Mouse (Mus musculus) forebrain, embryonic 12.5 days (tissue): ENCODE measurements around the gene Ccdc141. TPM values are rescaled to one million over a fixed set of nuclear protein-coding genes. Genes with fewer than 3 reads are reported as not detected.

Experiments
- ATAC-seq: fragments of 200-750 bp; cut with Nextera tagmentation; 2 replicates; pipeline ENCODE4 v1.8.0; 2017; ENCODE audit warnings: moderate TSS enrichment; ENCODE audit not compliant: low FRiP score
- H3K27ac ChIP-seq: fragments of 300-500 bp; sonication (generic); 2 replicates; pipeline ENCODE4 v1.5.1; 2016; ENCODE audit warnings: mild to moderate bottlenecking
- H3K27me3 ChIP-seq: fragments of 300-500 bp; sonication (generic); 2 replicates; pipeline ENCODE4 v1.6.1; 2016; ENCODE audit warnings: mild to moderate bottlenecking
- H3K36me3 ChIP-seq: fragments of 300-500 bp; sonication (generic); replicated peaks from 2 replicates; pipeline ENCODE4 v1.6.1; 2016; ENCODE audit warnings: mild to moderate bottlenecking
- H3K4me1 ChIP-seq: fragments of 300-500 bp; sonication (generic); 2 replicates; pipeline ENCODE4 v1.6.1; 2016
- H3K4me2 ChIP-seq: fragments of 300-500 bp; sonication (generic); 2 replicates; pipeline ENCODE4 v1.6.1; 2016; ENCODE audit warnings: mild to moderate bottlenecking, moderate library complexity
- H3K4me3 ChIP-seq: fragments of 300-500 bp; sonication (generic); replicated peaks from 2 replicates; pipeline ENCODE4 v1.5.1; 2016; ENCODE audit warnings: mild to moderate bottlenecking
- H3K9ac ChIP-seq: fragments of 300-500 bp; sonication (generic); 2 replicates; pipeline ENCODE4 v1.6.1; 2016; ENCODE audit warnings: mild to moderate bottlenecking
- H3K9me3 ChIP-seq: fragments of 300-500 bp; sonication (generic); 2 replicates; pipeline ENCODE4 v1.6.1; 2016
- WGBS: fragments of 180-500 bp; shearing (Covaris S2); methylation state at CpG from one replicate; pipeline ENCODE4 v1.1.7; 2016; 5-methylcytosine and 5-hydroxymethylcytosine counted together
- polyA plus RNA-seq: library from polyadenylated mRNA; unstranded; fragments of >200 nt; fragmentation: Nextera tagmentation; extraction: Ambion mirVana; gene quantifications from 2 replicates; pipeline ENCODE4 v1.2.1, GENCODE M21; 2016

Gene Ccdc141
- polyA plus RNA-seq, 1 experiment from 2014 or later = 3.6 TPM

DNA sequence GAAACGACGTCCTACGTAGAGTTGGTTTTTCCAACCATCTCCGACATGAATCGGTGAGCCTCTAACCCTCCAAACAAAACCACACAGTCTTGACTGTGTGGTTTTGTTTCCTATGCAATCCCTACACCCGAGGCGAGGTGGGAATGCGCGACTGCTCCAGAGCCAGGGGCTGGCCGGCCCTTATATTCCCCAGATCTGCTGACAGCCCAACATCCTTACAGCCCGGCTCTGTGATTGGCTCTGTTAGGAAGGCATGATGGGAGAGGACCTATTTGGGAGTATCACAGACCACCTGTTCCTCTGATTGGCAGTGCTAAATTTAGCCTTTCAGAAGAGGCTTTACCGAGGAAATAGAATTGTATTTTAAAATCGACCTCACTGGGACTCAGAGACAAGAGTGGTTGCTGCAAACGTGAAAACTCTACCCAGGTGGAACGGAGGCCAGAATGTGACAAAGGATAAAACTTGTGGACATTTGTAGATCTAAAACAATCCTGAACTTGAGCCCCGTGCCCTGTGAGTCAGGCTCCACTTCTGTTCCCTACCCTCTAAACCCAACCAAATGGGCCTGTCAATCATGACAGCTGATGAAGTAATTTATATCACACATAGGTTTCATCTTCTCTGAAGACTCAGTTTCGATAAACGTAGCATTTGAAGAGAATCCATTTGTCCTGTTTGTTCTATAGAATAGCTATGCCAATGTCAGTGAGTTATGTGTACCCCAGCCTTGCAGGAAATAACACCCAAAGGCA lies 187.9 kb downstream of the Ccdc141 start, which contains the start of gene Ttn:
Gene Ttn (minus strand): TSS at position 157 of the 755 bp plus-strand sequence.
- Histone ChIP-seq H3K36me3 (no peaks in the 10 kb centered on the region), H3K4me1 (no peaks in the 10 kb centered on the region), H3K9ac (no peak within 1 kb of the TSS), H3K4me3 (no peak within 1 kb of the TSS), H3K4me2 (no peak within 1 kb of the TSS), H3K9me3 (no peaks in the 10 kb centered on the region), H3K27me3 (no peaks in the 10 kb centered on the region), H3K27ac (no peak within 1 kb of the TSS)
- WGBS = 83% methylated on average over 18 of the region's 18 CpGs
- no peak for ATAC-seq

DNA sequence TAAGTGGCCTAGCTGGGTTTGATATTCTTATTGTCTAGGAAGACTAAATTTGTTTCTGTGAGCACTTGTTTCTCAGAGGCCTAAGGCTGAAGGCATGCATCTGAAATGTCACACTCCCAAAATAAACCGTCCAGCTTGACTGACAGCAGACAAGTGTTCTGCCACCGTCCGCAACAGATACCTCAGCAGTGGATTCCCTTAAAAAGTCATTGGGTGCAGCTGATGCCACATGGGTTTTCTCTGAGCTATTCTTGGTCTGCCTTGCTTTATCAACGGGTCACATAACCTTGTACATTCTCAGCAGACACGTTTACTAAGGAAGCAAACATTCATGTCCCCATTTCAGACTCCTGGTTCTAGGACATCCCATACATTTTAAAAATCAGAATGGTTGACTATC lies 188.7 kb downstream of the Ccdc141 start:
- H3K27me3 ChIP-seq = no peaks in the 10 kb centered on the region
- no peaks in the 10 kb centered on the region for H3K9me3 ChIP-seq
- ATAC-seq = no peak
- H3K9ac ChIP-seq = no peak overlapping the region
- no peak overlapping the region for H3K27ac ChIP-seq
- H3K4me3 ChIP-seq = no peak overlapping the region
- WGBS = 76% methylated on average over 5 of the region's 5 CpGs
- no peaks in the 10 kb centered on the region for H3K36me3 ChIP-seq
- no peaks in the 10 kb centered on the region for H3K4me1 ChIP-seq
- H3K4me2 ChIP-seq = no peak overlapping the region

DNA sequence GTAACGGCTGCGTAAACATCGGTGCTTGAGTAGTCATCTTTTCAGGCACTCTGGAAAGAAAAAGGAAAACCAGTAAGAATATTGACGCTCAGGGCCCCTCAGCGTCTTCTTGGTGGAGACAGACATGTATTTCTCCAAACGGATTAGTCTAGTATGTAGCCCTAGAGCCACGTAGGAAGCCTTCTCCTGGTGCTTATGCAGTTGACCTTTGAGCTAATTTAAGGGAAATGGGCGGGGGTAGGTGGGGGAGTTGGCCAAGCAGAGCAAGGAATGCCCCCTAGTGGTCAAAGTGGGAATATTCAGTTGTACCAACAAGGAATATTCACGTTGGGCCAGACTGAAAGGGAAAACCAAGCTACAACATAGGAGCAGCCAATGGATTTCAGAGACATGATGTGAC lies 190.3 kb downstream of the Ccdc141 start:
- no peak for ATAC-seq
- Histone ChIP-seq H3K4me1 (no peaks in the 10 kb centered on the region), H3K27ac (no peak overlapping the region), H3K36me3 (no peaks in the 10 kb centered on the region), H3K27me3 (no peaks in the 10 kb centered on the region), H3K9ac (no peak overlapping the region), H3K4me3 (no peak overlapping the region), H3K4me2 (no peak overlapping the region), H3K9me3 (no peaks in the 10 kb centered on the region)
- 49% methylated on average over 9 of the region's 9 CpGs for WGBS

DNA sequence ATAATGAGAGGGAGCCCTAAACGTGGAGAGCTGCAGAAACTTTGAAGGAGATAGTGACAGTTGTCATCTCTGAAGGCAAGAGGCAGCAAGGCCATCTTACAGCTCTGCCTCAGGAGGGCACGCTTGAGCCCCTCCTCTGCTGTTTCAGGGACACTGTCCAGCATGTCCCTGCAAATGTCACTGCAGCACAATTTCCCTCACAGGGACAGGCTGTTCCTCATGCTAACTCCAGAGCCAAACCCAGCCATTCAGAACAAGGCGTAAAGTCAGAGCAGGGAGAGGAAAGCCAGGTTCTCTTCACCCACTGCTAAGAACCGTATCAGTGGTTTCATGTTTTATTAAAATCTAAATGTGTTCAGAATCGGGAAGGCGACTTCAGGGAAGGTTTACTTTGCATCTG lies 192.8 kb downstream of the Ccdc141 start:
- no peaks in the 10 kb centered on the region for H3K27me3 ChIP-seq
- no peaks in the 10 kb centered on the region for H3K4me1 ChIP-seq
- no peak for ATAC-seq
- no peak overlapping the region for H3K4me3 ChIP-seq
- H3K36me3 ChIP-seq = no peaks in the 10 kb centered on the region
- H3K27ac ChIP-seq = no peak overlapping the region
- WGBS = 80% methylated on average over 6 of the region's 6 CpGs
- no peak overlapping the region for H3K4me2 ChIP-seq
- no peaks in the 10 kb centered on the region for H3K9me3 ChIP-seq
- H3K9ac ChIP-seq = no peak overlapping the region

DNA sequence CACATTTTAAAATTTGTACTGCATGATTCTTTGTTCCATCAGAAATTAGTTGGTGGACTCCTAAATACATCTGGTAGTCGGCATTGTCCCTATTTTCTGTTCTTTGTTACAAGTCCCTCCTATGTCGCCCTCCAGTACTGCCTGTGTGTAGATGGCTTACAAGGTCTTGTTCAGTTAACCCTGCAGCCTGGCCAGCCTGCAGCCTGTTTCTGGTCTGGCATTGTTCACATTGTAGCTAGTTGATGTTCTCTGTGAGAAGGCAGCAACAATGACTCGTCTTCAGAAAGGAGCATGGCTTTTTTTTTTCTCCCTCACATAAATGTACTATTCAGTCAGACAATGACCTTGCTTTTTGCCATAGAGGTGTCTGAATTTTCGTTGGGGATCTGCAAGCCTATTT lies 198.4 kb downstream of the Ccdc141 start:
- Histone ChIP-seq H3K4me1 (no peaks in the 10 kb centered on the region; the same call in 1 of the 2 replicates), H3K27ac (no peak overlapping the region), H3K9me3 (no peaks in the 10 kb centered on the region), H3K27me3 (no peaks in the 10 kb centered on the region), H3K9ac (no peak overlapping the region), H3K4me3 (no peak overlapping the region), H3K36me3 (no peaks in the 10 kb centered on the region), H3K4me2 (no peak overlapping the region)
- ATAC-seq = no peak
- WGBS = 41% methylated on average over 4 of the region's 4 CpGs

DNA sequence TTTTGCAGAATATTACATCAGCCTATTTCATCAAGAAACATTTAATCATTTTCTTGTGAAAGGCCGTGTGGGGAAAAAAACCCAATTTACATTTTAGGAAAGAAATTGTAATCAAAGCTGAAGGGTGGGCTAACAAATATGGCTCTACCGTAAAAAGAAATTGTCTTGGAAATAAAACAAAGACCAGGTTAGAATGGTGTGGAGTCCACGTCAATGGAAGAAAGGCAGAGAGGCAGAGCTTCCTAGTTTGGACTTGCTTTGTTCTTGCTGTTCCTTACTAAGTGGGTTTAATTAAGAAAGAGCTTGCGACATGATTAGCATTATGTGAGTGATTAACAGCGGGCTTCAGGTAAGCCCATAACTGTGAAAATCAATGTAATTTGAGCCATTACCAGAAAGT lies 199.4 kb downstream of the Ccdc141 start:
- H3K36me3 ChIP-seq = no peaks in the 10 kb centered on the region
- peak; percentile 65; the same call in 1 of the 2 replicates for ATAC-seq
- no peaks in the 10 kb centered on the region for H3K9me3 ChIP-seq
- 44% methylated on average over 5 of the region's 5 CpGs for WGBS
- no peak overlapping the region for H3K4me3 ChIP-seq
- H3K4me2 ChIP-seq = no peak overlapping the region
- H3K9ac ChIP-seq = no peak overlapping the region
- H3K27ac ChIP-seq = no peak overlapping the region
- no peaks in the 10 kb centered on the region for H3K27me3 ChIP-seq
- no peaks in the 10 kb centered on the region; the same call in 1 of the 2 replicates for H3K4me1 ChIP-seq

DNA sequence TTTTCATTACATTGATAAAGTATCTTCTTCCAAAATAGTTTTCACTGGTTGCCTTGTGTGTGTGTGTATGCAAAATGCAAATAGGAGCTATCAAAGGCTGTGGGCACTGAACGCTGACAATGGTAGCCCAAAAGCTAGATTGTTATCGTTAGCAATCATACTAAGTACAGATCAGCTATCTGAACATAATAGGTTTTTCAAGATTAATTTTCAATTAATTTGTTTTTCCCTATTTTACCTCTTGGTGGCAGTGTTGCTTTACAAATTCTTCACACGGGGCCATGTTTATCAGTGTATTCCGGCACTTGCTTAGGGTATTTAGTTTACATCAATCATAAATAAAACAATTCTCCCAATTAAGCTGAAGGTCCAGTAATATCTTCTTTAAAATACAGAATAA lies 199.8 kb downstream of the Ccdc141 start:
- Histone ChIP-seq H3K27ac (no peak overlapping the region), H3K27me3 (no peaks in the 10 kb centered on the region), H3K4me3 (no peak overlapping the region), H3K9me3 (no peaks in the 10 kb centered on the region), H3K4me2 (no peak overlapping the region), H3K9ac (no peak overlapping the region), H3K36me3 (no peaks in the 10 kb centered on the region), H3K4me1 (no peaks in the 10 kb centered on the region; the same call in 1 of the 2 replicates)
- peak; percentile 72 for ATAC-seq
- WGBS = 17% methylated on average over 4 of the region's 4 CpGs

DNA sequence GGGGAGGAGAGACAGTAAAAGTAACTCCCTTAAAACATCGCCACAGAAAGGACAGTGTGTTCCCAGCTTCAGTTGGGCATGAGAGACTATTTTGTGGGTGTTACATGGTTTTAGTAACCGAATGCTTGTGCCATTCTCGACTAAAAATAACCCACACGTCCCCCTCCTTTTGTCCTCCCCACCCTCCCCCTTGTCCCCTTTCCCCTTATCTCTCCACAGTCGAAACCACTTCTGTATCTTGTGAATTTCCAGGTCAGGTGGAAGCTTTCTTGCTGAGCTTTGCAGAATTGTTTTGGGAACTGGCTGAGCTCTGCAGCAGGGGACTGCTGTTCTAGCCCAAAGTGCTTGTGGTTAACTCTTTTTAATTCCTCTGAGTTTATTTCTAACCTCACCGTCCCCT lies 200.2 kb downstream of the Ccdc141 start:
- no peaks in the 10 kb centered on the region for H3K9me3 ChIP-seq
- no peaks in the 10 kb centered on the region for H3K36me3 ChIP-seq
- ATAC-seq = no peak
- no peak overlapping the region for H3K27ac ChIP-seq
- H3K4me1 ChIP-seq = no peaks in the 10 kb centered on the region; the same call in 1 of the 2 replicates
- H3K27me3 ChIP-seq = no peaks in the 10 kb centered on the region
- no peak overlapping the region for H3K4me3 ChIP-seq
- WGBS = 72% methylated on average over 6 of the region's 6 CpGs
- no peak overlapping the region for H3K9ac ChIP-seq
- no peak overlapping the region for H3K4me2 ChIP-seq

DNA sequence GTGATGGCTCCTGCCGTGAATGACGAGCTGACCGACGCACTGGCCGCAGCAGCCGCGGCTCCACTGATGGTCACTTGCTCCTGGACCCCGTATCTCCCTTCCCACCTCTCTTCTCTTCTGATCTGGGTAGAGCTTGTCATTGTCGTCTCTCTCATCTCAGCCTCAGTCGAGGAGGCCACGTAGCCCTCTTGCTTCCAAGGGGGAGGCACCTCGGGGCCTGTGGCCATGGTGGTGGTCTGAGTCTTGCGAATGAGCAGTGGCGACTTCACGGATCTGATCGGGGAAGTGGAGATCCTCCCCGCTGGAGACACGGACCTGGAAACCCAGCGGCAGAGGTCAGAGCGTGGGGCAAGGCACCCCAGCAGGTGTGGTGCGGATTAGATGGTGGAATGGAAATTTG lies 200.8 kb downstream of the Ccdc141 start:
- no peaks in the 10 kb centered on the region for H3K9me3 ChIP-seq
- no peak overlapping the region for H3K27ac ChIP-seq
- no peak overlapping the region for H3K4me2 ChIP-seq
- H3K36me3 ChIP-seq = no peaks in the 10 kb centered on the region
- no peaks in the 10 kb centered on the region; the same call in 1 of the 2 replicates for H3K4me1 ChIP-seq
- no peaks in the 10 kb centered on the region for H3K27me3 ChIP-seq
- 82% methylated on average over 21 of the region's 21 CpGs for WGBS
- H3K9ac ChIP-seq = no peak overlapping the region
- no peak overlapping the region for H3K4me3 ChIP-seq
- ATAC-seq = no peak

DNA sequence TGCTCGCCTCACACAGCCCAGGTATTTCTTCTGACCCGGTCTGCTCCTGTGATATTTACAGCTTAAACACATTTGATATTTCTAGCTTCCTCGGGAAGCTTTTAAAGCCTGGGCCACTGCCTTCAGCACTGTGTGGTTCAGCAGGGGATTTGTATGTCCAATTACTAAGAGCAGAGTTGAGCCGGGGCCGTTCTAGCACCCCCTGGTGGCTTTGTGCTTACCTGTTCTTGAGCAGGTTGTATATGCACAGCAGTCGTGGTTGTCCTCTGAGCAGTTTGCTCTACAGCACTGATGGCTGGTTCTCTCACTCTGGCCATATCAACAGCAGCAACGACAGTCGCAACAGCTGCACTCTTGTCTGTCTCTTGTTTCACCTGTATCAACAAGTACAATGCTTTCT lies 201.5 kb downstream of the Ccdc141 start:
- Histone ChIP-seq H3K4me3 (no peak overlapping the region), H3K36me3 (no peaks in the 10 kb centered on the region), H3K27me3 (no peaks in the 10 kb centered on the region), H3K27ac (no peak overlapping the region), H3K9me3 (no peaks in the 10 kb centered on the region), H3K4me1 (no peaks in the 10 kb centered on the region; the same call in 1 of the 2 replicates), H3K4me2 (no peak overlapping the region), H3K9ac (no peak overlapping the region)
- ATAC-seq = peak; percentile 68
- 24% methylated on average over 8 of the region's 8 CpGs for WGBS

DNA sequence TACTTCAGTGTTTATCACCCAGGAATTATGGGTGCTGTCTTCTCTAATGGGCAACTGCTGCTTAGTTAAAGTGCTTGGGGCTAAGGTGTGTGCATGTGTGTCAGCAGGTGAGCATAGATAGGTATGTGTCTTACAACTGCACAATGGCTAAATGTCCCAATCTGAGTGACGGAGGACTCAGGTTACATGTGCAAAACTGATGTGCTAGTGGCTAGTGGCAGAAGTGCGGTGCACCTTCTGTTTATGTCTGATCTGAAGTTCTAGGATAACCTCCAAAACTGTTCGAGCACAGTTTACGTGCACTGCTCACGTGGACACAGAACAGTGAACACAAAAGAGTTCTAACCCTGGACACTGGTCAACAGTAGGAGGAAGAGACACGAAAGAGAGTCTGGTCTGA lies 203.9 kb downstream of the Ccdc141 start:
- H3K36me3 ChIP-seq = no peaks in the 10 kb centered on the region
- H3K4me2 ChIP-seq = no peak overlapping the region
- no peak overlapping the region for H3K27ac ChIP-seq
- H3K4me1 ChIP-seq = no peaks in the 10 kb centered on the region; the same call in 1 of the 2 replicates
- H3K9me3 ChIP-seq = no peaks in the 10 kb centered on the region
- H3K27me3 ChIP-seq = no peaks in the 10 kb centered on the region
- WGBS = 88% methylated on average over 6 of the region's 6 CpGs
- ATAC-seq = no peak
- H3K9ac ChIP-seq = no peak overlapping the region
- no peak overlapping the region for H3K4me3 ChIP-seq

DNA sequence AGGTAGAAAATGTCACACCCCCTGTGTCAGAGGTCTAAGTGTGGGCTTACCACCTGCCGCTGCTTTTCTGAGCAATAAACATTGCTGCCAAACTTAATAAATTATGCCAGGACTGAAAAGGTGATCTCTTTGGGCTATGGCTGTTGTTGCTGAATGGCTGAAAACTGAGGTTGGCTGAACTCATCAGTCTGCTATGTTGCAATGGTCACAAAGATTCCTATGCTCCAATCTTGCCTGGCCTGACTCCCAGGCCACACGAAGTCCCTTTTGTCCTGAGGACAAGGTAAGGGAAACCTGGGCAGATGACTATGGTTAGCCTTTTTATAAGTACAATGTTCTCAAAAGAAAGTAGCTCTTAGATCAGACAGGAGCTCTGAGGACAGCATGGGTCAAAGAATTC lies 204.4 kb downstream of the Ccdc141 start:
- Histone ChIP-seq H3K9ac (no peak overlapping the region), H3K36me3 (no peaks in the 10 kb centered on the region), H3K4me2 (no peak overlapping the region), H3K9me3 (no peaks in the 10 kb centered on the region), H3K27me3 (no peaks in the 10 kb centered on the region), H3K27ac (no peak overlapping the region), H3K4me1 (no peaks in the 10 kb centered on the region; the same call in 1 of the 2 replicates), H3K4me3 (no peak overlapping the region)
- 81% methylated on average over 2 of the region's 2 CpGs for WGBS
- ATAC-seq = no peak

DNA sequence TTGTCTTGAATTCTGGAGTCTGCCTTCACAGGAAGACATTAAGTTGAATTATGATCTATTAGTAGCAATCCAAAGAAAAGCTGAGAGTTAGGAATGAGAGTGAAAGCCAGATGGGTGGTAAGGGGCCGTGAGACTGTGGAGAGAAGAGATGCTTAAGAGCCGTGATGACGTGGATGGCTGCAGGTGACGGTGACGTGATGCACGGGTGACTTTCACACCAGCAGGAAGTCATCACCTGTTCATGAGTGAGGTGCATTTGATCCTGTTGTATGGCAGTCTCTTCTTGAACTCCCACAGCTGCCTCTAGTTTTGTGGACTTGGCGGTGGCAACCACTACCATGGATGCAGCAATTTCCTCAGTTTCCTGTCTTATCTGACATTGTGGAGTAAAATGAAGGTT lies 204.9 kb downstream of the Ccdc141 start:
- Histone ChIP-seq H3K9me3 (no peaks in the 10 kb centered on the region), H3K36me3 (no peaks in the 10 kb centered on the region), H3K9ac (no peak overlapping the region), H3K4me1 (no peaks in the 10 kb centered on the region), H3K27me3 (no peaks in the 10 kb centered on the region), H3K27ac (no peak overlapping the region), H3K4me3 (no peak overlapping the region), H3K4me2 (no peak overlapping the region)
- 89% methylated on average over 7 of the region's 7 CpGs for whole genome bisulfite sequencing
- no peak for ATAC-seq
